Mouse (Mus musculus) megakaryocyte-erythroid progenitor cell, adult 5-6 weeks (primary cell): ENCODE results near the gene Olfr643. TPM values are rescaled to one million over a fixed set of nuclear protein-coding genes. Genes with fewer than 3 reads are reported as not detected.

Experiments used
- ATAC-seq: replicated peaks from 2 replicates; pipeline ENCODE4 v1.8.0; 2016; ENCODE audit warnings: mild to moderate bottlenecking, inconsistent platforms; ENCODE audit not compliant: severe bottlenecking, poor library complexity, low FRiP score, low TSS enrichment
- total RNA-seq, 2 experiments: library from RNA; stranded (forward) in 1 of 2; stranded (reverse) in 1 of 2; fragments of 200-1000, 215-1000 nt in 1 of 2; fragments of >200 nt in 1 of 2; fragmentation: Nextera tagmentation in 1 of 2; gene quantifications; 2 replicates each; pipeline ENCODE4 v1.2.3; 2014 to 2017

Gene Olfr643
- not detected in 2 replicates for total RNA-seq (2014; fragmentation: Nextera tagmentation)
- not detected in 2 replicates for total RNA-seq (2017)

DNA sequence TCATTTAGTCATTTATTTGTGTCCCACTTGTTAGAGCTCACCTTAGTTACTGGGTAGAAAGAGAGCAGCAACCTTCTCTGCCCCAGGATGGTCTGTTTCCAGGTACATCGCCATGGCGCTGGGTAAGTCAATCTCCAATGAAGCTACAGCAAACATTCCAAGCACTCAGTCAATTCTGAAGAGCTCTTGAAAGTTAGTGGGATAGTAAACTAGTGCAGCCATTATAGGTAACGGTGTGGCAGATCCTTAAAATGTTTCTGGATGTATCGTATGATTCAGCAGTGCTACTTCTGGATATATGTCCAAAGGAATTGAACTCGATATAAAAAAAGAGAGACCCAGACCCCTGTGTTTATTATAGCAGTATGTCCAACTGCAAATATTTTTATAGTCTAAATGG is at the start of gene Olfr643:
Gene Olfr643, minus strand, starts transcription at position 101 of the 400 bp plus-strand sequence.
- ATAC-seq = no peak

DNA sequence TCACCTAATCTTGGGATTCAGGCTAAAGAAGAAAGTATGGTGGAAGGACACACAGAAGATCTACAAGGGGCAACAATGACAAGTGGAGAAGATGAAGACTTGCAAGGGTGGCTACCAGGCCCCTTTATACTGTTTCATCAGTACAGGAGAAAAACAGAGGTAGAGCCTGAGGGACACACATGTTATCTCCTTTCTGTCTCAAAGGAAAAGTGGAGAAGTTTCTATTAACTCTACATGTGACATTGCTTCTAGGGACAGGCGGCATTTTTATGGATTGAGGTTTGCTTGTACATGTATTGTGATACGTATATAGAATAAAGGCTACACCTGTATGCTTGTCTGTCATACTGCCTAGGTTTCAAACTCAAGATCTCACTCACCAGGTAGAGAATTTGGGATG is 46.1 kb upstream of the Olfr643 start, which contains the start of gene Olfr648:
Gene Olfr648, minus strand, starts transcription at position 101 of the 400 bp plus-strand sequence.
- ATAC-seq = no peak

DNA sequence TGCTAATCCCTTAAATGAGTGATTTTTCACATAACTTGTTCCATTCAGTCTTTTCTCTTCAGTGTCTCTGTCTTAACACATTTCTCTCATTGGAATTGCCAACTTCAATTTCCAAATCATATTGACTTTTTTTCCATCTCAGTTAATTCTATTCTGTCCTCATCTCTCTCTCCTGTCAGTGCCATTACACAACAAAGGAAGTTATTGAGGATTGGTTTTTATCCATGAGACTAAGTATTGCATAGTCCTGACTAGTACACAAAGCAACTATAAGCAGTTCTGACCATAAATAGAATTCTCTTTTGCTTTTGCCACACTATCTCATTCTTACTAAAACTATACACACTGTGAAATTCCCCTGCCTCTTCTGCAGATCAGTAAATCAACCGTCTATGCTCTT is 41.9 kb upstream of the Olfr643 start:
- ATAC-seq = no peak

DNA sequence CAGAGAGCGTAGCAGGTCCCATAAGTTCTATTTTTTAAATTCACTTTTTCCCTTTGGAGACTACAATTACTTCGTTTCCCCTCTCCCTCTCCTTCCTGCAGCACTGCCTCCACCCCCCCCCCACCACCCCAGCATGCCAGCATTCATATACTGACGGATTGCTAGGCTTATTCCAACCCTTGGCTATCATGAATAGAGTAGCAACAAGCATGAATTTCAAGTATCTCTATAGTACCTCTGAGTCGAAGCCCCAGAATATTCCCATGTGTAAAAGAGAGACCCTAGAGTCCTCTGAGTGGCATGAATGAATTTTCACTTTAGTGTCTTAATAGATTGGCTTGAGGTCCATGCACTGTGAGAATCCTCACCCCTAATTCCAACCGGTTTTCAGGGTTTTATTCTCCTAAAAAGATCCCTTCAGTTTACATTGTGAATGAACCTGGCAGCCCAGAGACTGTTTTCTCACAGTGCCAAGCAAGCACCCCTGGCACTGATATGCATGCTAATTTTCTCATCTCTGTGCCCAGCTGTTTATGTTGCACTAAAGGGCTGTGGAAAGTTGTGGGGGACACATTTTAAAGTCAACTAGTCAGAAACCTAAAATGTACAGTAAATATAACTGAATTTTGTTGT is 41.3 kb upstream of the Olfr643 start:
- ATAC-seq = no peak

DNA sequence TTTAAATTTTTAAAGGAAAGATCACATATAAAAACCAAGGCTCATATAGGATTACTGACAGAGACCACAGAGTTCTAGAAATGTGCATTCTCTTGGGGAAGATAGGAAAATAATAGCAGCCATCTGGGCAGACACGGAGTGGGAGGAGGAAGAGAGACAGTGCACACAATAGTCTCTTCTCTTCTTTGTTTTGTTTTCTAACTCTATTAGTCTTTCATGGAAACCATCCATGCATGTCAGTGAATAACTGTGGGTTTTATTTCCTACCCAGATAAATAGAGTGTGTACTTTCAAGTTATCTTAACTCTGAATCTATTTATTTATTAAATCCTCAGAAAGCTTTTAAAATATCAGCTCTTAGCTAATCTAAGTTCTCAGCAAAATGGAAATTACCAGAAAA is 37.9 kb upstream of the Olfr643 start:
- ATAC-seq = no peak

DNA sequence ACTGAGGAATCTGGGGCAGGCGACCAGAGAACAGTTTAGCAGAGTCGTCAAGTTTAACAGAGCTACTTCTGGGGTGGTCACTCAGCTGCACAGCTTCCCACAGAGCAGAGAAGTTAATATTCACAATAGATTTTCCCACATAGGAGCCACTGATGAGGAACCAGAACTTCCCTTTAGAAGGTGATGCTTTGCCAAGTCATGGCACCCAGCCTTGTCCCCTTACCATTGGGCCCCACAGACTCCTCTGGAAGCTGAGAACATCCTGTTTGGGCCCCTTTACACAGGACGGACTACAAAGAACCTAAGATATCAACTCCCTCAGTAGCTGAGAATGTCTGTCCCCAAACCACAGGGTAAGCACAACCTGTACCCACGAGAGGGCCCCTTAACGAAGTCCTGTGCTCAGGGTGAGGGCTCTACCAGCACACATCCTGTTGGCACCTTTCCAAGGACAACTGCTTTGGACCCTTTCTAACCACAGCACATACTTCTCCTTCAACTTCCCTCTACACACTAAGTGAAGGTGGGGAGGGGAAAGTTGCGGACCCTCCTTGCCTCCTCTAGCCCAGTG is 32.5 kb upstream of the Olfr643 start:
- ATAC-seq = peak; percentile 63

DNA sequence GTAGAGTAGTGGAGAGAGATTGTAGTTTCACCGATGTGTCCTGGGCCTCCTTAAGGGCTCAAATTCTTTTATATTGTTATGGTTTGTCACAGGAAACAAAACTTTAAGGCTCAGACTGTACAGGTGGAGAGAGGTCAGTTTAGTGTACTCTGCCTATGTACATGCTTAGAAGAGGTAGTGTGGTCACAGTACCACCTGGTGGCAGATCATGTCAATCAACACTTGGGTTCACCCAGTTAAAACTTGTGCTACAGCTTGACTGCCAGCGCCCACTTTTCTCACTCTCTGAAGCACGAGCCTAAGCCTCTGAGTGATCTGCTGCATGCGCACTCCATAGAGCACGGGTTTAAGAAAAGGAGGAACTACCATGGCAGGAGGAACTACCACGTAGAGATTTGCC is 29.9 kb upstream of the Olfr643 start:
- ATAC-seq = peak; percentile 55

DNA sequence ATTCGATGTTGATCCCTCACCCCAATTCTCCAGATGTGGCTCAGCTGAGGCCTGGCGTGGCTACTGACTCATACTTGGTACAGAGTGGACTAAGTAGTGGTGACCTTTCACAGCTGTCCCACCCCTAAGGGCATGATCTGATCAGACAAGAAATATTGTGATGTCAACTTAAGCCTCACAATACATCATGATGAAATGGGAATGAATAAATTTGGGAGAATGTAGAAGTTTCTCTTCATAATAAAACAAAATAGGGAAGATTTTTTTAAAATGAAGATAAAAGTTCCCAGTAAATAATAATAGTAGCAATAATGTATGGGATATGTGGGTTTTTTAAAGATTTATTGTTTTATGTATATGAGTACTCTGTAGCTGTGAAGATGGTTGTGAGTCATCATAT is 13.3 kb upstream of the Olfr643 start, which contains the start of gene Ubqlnl:
Gene Ubqlnl, minus strand, starts transcription at position 101 of the 400 bp plus-strand sequence.
- no peak for ATAC-seq

DNA sequence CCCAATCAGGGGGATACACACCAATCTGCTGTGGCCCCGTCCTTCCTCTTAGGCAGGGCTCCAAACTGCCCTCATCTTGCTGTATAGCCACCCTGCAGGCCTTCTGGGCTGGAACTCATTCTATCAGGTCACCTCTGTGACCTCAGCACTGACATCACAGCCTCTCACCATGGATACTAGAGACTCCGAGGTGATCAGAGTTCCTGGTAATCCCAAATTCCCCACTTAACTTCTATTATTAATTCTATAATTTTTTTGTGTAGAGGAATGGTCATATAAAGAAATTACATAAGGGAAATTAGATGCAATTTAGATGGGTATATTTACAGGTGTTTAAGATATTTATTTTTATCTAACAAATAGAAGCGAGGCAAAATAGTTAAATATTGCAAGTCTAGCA is 6.0 kb upstream of the Olfr643 start, which contains the start of gene Ubqln3:
Gene Ubqln3, minus strand, starts transcription at position 101 of the 400 bp plus-strand sequence.
- no peak for ATAC-seq

DNA sequence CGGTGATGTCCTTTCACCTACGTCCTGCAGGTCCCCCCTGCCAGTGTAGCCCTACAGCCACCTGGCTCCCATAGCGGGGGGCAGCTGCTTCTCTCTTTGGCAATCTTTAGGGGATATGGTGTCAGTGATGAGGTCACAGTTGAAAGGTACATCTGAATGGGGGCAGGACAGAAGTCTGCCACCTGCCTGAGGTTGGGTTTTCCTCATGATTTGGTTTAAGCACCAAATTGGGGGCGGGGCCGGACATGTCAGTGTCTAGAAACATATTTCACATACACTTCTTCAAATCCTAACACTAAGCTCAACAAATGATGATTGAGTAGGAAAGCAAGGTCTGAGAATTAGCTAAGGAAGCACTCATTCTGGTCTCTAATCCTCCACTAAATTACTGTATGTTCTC is 7.5 kb downstream of the Olfr643 start, which contains the start of gene Ubqln5:
Gene Ubqln5, minus strand, starts transcription at position 101 of the 400 bp plus-strand sequence.
- no peak for ATAC-seq

DNA sequence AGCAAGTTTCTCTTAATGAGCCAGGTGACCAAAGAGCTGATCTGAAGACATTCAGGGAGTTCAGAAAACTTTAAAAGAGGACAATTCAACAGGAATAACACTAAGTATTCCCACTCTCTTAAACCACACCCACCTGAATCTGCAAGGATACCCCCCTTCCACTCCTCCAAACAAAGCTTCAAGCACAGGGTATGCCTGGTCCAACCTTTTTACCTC is 32.5 kb downstream of the Olfr643 start, which contains the start of gene Olfr646:
Gene Olfr646, plus strand, starts transcription at position 117 of the 216 bp plus-strand sequence.
- no peak for ATAC-seq

DNA sequence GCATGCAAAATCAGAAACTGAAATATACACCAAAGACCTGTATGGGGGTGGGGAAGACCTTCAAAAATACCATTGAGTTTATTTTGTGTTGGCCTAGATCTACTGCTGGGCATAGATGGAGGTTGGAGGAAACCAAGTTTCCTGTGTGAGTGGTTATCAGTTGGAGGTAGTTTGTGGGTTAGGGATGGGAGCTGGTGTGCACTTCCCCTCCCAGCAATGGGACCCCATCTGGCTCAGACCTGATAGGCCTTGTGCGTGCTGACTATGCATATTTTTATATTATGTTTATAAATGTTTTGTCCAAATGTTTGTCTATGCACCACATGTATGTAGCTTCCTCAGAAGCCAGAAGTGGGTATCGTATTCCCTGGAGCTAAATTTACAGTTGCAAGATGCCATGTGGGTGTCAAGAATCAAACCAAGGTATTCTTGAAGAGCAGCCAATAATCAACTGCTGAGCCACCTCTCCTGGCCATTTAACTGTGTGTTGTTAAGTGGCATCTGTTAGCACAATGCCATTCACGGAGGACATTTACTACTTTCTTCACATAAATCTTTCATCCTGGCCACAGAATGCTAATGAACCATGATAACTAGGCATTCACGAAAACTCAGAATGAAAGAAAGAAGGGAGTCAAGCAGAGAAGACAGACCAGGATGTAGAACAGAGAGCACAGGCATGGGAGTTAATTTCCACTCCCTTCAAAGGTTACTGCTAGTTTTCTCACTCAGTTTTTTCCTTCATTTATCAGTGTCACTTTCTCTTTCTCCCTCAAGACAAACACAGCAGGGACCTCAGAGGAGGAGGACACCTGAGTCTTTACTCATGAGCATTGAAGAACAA is 33.1 kb downstream of the Olfr643 start:
- ATAC-seq = peak; percentile 99

DNA sequence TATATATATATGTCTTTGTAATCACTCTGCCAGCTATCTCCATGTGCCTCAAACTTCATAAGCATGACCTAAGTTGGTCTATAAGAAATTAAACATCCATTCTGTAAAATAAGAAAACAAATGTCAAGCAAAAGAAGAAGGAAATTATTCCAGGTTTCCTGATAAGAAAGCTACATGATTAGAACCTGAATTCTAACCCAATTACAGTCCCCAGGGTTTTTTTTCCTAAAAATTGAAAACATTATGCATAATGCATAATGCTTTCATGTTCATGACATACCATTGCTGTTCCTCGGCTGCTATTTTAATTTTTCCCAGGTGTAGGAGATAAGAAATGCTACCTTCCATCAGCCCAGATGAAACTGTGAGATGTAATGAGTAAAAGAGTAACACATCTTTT is 51.8 kb downstream of the Olfr643 start, which contains the start of gene Olfr645:
Gene Olfr645, minus strand, starts transcription at position 101 of the 400 bp plus-strand sequence.
- ATAC-seq = no peak

DNA sequence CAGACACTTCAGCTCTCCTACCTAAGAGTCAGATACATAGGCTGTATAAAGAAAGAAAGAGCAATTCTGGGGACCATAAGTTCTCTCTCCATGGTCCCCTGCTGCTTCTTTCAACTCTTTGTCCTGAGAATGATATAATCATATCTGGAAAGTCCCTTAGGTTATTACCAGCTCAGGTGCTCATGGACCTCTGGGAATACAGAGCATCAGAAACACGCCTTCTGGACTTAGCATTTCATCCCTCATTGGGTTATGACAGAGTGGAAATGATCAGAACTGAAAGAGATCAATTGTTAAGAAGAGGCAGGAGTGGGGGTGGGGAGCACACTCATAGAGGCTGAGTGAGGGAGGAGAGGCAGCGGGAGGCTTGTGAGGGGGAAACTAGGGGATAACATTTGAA is 65.4 kb downstream of the Olfr643 start, which contains the start of gene Olfr644:
Gene Olfr644, minus strand, starts transcription at position 101 of the 400 bp plus-strand sequence.
- ATAC-seq = no peak

DNA sequence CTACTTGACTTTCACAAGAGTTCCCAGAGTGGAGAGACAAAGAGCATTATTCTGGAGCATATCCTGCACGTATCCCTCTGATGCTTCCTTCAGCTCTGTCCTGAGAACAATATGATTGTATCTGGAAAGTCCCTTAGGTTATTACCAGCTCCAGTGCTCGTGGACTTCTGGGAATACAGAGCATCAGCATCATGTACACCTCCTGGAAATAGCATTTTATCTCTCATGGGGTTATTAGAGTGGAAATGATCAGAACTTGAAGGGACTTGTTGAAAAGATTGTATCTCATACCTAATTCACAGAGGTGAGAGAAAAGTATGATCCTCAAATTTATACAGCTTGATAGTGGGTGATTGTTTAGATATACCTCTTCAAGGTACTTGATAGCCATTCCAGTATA is 75.9 kb downstream of the Olfr643 start, which contains the start of gene 4930516K23Rik:
Gene 4930516K23Rik, minus strand, starts transcription at position 101 of the 400 bp plus-strand sequence.
- ATAC-seq = no peak

DNA sequence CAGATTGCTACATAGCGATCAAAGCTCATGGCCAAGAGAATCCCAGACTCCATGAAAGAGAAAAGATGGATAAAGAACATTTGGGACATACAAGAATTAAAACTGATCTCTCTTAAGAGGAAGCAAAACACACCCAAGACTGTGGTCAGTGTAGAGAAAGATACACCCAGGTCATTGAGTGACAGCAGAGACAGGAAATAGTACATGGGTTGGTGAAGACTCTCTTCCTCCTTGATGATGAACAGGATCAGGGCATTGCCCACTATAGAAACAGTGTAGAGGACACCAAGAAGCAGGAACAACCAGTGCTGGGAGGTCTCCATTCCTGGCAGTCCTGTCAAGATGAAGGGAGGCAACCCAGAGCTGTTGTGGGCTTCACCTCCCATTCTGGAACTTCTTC is 78.0 kb downstream of the Olfr643 start:
- ATAC-seq = no peak

DNA sequence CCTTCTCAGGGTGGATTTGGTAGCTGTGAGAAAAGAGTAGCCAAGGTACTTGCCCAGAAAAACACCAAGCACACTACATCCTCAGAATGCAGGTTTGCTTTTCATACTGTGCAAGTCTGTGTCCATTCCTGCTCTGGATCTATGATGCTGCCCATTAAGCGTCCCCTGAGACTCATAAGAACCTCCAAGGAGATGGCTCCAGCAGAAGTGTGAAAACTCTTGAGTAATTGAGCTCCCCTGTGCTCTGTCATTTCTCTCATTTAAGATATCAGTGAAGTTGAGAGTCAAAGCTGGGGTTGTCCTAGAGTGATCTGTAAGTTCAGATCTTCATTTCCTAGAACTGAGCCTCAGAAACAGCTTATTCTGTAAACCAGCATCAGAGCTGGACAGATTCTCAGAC is 84.6 kb downstream of the Olfr643 start, which contains the start of gene Olfr642:
Gene Olfr642, minus strand, starts transcription at position 101 of the 400 bp plus-strand sequence.
- ATAC-seq = no peak

DNA sequence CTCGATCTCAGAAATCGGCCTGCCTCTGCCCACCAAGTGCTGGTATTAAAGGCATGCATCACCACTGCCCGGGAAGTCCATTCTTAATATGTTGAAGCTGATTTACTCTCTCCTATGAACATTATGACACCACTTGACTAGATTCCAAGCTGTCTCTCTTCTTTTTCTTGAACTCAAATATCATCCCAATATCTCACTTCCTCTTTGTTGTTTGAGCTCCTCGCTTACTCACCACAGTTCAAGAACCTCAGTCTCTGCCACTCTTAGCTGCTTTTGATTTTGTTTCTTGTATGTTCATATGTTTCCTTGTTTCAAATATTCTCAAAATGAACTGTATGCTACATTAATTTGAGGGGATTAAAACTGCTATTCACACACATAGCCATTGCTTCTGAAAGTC is 86.5 kb downstream of the Olfr643 start:
- no peak for ATAC-seq

DNA sequence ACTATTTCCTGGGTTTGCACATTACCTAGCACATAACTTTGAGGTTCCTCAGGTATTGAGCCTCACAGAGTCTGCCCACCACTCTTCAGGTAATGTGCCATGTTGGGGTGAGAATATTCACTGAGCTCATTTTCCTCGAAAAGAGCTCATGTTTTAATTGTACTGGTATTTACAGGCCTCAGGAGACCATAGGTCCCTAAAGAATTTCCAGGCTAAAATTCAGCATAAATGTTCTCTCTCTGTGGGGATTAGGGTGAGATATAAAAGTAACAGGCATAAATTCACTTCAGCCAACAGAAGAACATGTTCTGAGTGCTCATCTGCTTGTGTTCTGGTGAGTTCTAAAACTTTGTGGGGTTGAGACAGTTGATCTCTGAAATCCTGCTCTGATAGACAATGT is 102.1 kb downstream of the Olfr643 start, which contains the start of gene Olfr641:
Gene Olfr641, plus strand, starts transcription at position 301 of the 400 bp plus-strand sequence.
- ATAC-seq = no peak

DNA sequence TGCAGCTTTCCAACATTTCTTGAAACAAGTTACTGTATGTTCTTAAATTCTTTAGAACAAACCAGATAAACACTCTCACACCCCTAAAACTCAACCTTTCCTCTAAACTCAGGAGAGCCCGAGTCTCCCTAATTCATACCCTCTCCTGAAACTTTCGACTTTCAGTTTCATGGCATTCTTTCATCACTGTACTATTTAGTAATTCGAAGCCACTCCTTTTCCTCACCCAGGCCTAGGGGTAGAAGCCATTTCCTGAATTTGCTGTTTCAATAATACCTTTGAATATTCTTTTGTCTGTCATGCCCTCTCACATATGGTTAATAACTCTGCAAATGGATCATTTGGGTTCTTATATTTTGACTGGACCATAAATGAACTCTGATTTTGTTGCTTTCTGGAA is 110.2 kb downstream of the Olfr643 start:
- no peak for ATAC-seq
